Mouse (Mus musculus) embryo, embryonic 9.5 days (tissue): Measurements from ENCODE around the gene Bloc1s3.
A peak's percentile ranks its signal among the peaks of the same experiment; 100 is the strongest.
"Not testable (repeated sequence)": the region's sequence is repeated elsewhere in the genome, so short reads cannot be mapped to it uniquely, and the experiment has no call there.

Experiments
- DNase-seq: peaks from one replicate; pipeline ENCODE4 v3.0.0-alpha.2; 2017; ENCODE audit errors: extremely low spot score

Bloc1s3 gene

DNA sequence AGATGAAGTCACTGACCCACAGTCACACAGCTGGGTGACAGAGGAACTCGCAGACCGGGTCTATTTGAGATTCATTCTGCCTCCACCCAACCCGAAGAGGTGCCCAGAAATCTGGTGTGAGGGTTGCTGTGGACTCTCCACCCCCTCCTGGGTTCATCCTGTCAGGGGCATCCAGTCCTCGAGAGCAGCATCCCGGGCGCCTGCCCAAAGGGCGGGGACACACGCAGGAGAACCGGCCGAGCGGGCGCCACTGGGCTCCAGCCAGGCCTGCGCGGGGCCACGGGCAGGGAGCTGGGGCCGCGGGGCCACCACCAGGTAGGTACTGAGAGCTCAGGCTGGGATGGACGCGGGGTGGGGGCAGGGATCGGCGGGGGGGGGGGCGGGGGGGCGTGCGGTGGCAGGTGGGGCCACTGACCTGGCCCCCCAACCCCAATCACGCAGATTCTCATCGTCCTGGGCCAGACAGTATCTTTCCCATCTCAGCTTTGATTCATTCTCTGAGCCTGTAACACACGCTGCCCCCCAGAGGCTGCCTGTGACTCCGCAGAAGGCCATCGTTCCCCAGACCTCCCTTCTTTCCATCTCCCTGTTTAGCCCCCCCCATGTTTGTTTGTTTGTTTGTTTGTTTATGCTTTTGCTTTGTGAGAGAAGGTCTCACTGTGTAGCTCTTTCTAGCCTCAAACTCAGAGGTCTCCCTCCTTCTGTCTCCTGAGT is 9.6 kb upstream of the Bloc1s3 start, which contains the start of gene Nkpd1:
Gene Nkpd1 (plus strand): TSS at position 187 of the 714 bp plus-strand sequence.
- DNase-seq: no peak

- DNase-seq: no peak
These were observed 4.2 kb upstream of the Bloc1s3 start for GRCm38 (mm10) chr7:19512353-19512752.

DNA sequence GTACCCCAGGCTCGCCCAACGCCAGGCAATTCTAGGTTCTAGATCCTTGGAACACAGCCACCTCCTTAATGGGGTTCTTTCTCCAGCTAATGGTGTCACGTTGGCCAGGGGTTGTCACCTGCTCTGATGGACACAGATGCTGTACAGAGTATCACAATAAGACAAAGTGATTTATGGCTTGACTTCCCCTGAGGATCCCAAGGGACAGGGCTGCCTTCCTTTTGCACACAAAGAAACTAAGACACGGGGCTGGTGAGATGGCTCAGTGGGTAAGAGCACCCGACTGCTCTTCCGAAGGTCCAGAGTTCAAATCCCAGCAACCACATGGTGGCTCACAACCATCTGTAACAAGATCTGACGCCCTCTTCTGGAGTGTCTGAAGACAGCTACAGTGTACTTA is 3.8 kb upstream of the Bloc1s3 start:
- not testable (repeated sequence) for DNase-seq

DNA sequence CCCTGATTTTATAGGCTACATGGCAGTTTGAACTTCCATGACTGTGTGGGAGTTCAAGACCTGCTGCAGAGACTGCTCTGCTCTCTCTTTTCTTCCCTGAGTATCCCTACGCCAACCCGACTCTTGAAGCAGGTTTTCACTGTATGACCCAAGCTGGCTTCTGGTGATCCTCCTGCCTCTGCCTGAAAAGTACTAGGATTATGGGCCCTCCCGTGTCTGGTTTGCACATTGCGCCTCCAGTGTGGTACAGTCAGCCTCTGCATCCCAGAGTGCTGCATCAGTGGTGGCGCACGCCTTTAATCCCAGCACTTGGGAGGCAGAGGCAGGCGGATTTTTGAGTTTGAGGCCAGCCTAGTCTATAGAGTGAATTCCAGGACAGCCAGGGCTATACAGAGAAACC is 1.6 kb upstream of the Bloc1s3 start:
- DNase-seq: no peak

DNA sequence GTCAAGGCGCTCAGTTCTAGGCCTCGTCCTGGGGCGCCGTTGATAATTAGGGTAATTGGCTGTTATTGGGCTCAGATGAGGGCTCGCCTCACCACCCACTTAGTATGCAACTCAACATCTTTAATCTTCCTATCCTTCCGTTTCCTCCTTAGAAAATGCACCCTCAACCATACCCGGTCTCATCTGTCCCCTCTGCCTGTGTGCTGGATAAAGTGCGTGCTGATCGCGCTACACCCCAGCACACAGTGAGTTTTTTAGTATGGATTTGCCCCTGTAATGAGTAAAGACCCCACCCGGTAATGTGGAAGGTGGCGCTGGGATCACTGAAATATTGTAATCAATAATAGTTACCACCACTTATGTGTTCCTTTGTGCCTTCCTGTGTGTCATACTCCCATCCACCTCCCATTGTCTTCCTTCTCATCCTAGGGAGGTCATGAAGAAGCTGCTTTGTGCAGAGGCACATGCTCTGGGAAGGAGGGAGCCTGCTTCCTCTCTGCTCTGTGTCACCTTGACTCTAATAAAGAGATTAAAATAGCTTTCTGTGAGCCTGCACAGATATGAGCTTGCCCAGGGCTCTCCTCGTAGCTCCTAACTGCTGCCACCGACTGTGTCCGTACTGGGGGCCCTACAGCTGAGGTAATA is 879 bp upstream of the Bloc1s3 start:
- no peak for DNase-seq

DNA sequence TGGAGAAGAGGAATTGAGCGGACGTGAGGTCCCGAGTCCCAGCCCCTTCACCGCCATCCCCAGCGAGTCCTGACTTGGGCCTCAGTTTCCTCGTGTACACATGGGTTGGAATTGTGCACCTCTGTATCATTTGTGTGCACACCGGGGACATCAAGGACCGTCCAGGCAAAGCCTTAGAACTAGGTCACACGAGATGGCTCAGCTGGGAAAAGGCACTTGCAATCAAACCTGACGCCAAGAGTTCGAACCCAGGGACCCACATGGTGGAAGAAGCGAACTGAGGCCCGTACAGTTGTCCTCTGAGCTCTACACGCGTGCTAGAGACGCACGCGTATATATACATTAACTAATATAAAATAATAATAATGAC is 570 bp downstream of the Bloc1s3 start:
- no peak for DNase-seq

DNA sequence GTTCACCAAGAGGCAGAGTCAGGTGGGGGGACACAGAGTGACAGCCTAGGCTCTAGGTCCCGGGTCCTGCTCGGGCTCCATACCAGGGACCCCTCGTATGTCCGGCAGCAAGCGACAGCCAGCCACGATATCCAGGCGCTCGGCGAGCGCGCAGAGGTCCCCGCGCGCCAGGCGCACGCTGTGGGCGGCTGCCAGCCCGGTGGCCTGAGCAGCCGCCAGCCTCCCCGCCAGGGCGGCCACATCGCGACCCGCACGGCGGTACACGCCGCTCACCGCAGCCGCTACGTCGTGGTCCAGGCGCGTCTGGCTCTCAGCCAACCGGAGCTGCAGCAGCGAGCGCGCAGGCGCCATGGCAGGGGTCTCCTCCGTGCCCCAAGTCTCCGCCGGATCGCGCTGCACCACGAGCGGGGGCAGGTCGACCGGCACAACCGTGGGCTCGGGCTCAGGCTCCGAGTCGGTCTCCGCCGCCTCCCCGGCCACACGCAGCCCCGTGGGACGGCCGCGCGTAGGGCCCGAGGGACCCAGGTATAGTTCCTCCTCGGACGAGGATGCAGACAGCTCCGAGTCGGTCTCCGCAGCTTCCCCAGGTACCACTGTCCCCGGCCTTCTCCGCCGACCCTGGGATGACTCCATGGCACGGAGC is 1.1 kb downstream of the Bloc1s3 start:
- DNase-seq: peak; percentile 77

DNA sequence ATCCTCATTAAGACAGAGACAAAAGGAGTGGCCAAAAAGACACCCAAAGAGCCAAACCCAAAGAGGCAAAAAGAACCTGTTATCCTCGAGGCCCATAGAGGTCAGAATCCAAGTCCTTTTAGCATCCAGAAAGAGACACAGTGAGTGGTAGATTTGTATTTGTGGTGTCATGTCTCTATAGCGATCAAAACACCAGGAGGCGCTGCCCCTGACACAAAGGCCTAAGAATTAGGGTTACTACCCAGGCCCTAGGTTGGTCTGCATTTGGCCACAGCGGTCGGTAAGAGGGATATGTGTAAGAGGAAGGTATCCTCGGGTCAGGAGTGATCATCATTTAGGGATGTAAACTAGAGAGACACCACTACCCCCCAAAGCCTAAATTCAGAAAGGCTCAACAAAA is 1.8 kb downstream of the Bloc1s3 start:
- no peak for DNase-seq

DNA sequence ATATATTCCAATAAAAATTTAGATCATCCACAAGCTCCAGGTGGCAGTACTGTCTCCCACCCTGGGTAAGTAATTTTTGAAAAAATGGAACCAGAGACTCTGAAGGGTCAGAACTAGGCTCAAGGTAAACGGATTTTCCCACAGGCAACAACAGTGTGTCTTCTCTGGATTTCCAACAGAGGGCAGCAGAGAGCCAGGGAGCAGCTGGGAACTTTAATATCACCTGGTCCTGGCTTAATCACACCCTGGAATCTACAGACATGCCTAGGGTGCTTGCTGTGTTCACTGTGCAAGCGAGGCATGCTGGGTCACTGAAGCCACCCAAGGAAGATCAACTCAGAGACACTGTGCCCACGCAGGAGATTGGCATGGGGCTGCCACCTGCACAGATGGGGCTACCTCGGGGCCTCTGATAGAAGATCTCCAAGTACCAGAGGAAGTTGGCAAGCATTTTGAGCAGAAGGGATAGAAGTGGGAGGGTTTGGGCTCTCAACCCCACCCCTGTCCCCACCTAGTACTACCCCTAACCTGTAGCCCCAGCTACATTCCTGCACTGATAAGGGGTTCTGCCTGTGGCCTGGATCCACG is 4.6 kb downstream of the Bloc1s3 start:
- peak; percentile 68 for DNase-seq

- no peak for DNase-seq
These were observed 6.5 kb downstream of the Bloc1s3 start for GRCm38 (mm10) chr7:19501658-19502057.

GRCm38 (mm10) chr7:19500420-19501363 is 7.5 kb downstream of the Bloc1s3 start:
- DNase-seq: no peak

- no peak for DNase-seq
These were observed 9.8 kb downstream of the Bloc1s3 start for GRCm38 (mm10) chr7:19498326-19498725.

DNA sequence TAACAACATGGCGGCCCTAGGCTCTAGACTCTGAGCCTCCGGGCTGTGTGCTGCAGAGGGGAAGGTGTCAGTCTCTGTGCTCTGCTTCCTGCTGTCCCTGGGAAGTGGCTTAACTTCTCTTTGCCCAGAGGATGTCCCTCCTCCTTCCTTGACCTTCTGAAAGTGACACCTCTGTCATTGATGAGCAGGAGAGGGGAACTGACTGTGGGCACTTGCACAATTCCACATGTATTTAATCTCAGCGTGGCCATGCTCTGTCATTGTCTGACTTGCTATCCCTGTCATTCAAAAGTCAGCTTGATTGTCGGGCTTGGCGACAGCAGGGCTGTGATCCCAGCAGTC is 12.0 kb downstream of the Bloc1s3 start:
- no peak for DNase-seq

GRCm38 (mm10) chr7:19495521-19496213 is 12.5 kb downstream of the Bloc1s3 start:
- peak; percentile 41 for DNase-seq

DNA sequence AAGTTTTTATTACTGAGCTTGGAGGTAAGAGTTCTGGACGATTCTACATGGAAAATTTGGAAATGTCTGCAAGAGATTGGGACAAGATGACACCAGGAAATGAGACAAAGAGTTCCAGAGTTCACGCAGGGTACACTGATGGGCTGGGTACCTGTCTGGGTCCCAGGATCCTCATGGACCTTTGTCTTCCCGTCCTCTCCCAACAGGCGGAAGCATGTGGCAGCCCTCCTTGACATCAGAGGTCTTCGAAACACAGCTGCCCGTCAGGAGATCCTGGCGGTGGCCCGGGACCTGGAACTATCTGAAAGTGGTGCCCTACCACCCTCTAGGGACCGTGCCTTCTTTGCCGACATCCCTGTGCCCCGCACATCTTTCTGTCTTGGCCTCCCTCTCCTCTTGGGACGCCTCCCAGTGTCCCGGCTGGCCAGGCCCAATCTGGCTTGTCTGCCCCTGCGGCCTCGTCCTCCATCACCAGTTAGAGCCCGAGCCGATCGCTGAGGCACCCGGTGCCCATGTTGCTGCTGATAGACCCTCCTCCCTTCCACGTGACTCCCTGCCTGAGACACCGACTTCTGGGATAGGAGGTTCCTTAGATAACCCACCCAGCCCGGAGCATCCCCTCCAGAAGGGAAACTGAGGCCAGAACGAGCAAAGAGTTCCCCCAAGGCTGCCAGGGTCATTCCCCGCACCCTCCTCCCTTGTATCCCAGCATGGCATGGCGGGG is 13.3 kb downstream of the Bloc1s3 start:
- no peak for DNase-seq

DNA sequence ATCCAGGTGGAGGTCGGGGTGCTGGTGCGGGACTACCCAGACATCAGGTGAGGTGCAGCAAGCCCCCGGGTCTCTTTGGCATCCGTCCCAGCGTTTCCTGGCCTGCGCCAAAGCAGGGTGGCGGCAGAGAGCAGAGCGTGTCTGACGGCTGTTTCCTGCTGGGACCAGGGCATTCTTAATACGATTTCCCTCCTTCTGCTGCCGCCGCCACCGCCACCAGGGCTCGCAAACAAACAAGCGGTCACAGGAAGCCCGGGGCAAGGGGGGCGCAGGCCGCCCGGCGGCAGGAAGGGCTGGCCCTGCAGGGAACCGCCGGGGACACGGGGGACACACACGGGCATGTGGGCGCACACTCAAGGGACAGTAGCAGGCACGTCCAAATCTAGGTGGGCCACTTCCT is 16.4 kb downstream of the Bloc1s3 start:
- DNase-seq: peak; percentile 45

DNA sequence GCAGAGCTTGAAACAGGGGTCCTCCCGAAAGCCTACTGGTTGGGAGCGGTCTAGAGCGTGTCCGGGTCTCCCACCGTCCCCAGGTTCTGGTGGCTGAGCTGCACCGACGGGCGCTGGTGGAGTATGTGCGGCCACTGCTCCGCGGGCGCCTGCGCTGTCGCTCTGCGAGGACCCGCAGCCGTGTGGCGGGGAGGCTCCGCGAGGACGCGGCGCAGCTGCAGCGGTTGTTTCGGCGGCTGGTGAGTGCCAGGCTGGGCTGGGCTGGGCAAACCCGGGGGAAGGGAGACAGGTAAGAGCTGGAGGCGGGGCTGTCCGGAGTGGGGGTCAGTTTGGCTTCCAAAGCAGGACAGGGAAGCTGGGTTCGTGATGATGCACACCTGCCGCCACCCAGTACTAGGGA is 18.6 kb downstream of the Bloc1s3 start:
- no peak for DNase-seq

GRCm38 (mm10) chr7:19486549-19486948 is 21.6 kb downstream of the Bloc1s3 start:
- no peak for DNase-seq

- DNase-seq: no peak
These were observed 22.7 kb downstream of the Bloc1s3 start for GRCm38 (mm10) chr7:19485488-19485887.

- DNase-seq: no peak
These were observed 24.9 kb downstream of the Bloc1s3 start for GRCm38 (mm10) chr7:19483281-19483680.
